8 mouse cellular contexts compared by ENCODE assay signal in genomic region chr2:24409166-24409565, GRCm38 (mm10). TPM values are rescaled to one million over a fixed set of nuclear protein-coding genes. Genes with fewer than 3 reads are reported as not detected.
DNase-seq lines count a peak whose midpoint lies in the region; TF ChIP-seq lines count a peak whose summit lies in the region.

No protein-coding gene starts in this region.

- H3K27me3 ChIP-seq in MEL (ENCODE audit: control insufficient read depth in 1 of 2, insufficient read depth in 2 of 2, low read length in 2 of 2), result no peaks in the 10 kb centered on the region
- H3K27me3 ChIP-seq in hindbrain, embryonic 10.5 days (ENCODE audit: insufficient read depth, poor library complexity, severe bottlenecking), result peaks cover 36% of the 10 kb centered on the region

- peak; percentile 31 for DNase-seq in MEL (ENCODE audit: low read depth, low spot score)
- peak; percentile 72 for DNase-seq in brain, adult 2 months (ENCODE audit: low read depth, low spot score)
- peak; percentile 69 for DNase-seq in hindbrain, embryonic 10.5 days (ENCODE audit: low spot score)
- DNase-seq in layer of hippocampus, postnatal 10 days (ENCODE audit: low spot score in 2 of 2), result peak; percentile 77 to 82
- peak; percentile 60 to 79 for DNase-seq in lung, postnatal 4 days
- peak; percentile 84 for DNase-seq in retina, postnatal 1 day
- peak; percentile 65 for DNase-seq in urinary bladder, postnatal 25 days (ENCODE audit: low spot score)

- no peak overlapping the region for H3K27ac ChIP-seq in MEL (ENCODE audit: control insufficient read depth, low read depth, low read length)
- no peak overlapping the region for H3K27ac ChIP-seq in embryonic fibroblast, embryonic 13.5 days (ENCODE audit: insufficient read depth, low read length)
- H3K27ac ChIP-seq in hindbrain, embryonic 10.5 days, result no peak overlapping the region

- no peaks in the 10 kb centered on the region for H3K79me2 ChIP-seq in MEL (ENCODE audit: control insufficient read depth, insufficient read depth, low read length, poor library complexity)

- no peaks in the 10 kb centered on the region for H3K9me3 ChIP-seq in MEL (replicated peaks; ENCODE audit: insufficient read depth, low read length)
- no peaks in the 10 kb centered on the region for H3K9me3 ChIP-seq in hindbrain, embryonic 10.5 days

- no peak for TF ChIP-seq EP300 in MEL (IDR thresholded peaks at IDR 0.05; ENCODE audit: low read depth in 1 of 2, low read length in 2 of 2)

- no peak overlapping the region for H3K4me3 ChIP-seq in MEL (ENCODE audit: control insufficient read depth in 1 of 2, insufficient read depth in 1 of 2, low read depth in 2 of 2, low read length in 2 of 2)
- no peak overlapping the region for H3K4me3 ChIP-seq in embryonic fibroblast, embryonic 13.5 days (ENCODE audit: insufficient read depth, low read length)
- no peak overlapping the region for H3K4me3 ChIP-seq in hindbrain, embryonic 10.5 days

- TF ChIP-seq CTCF in MEL (IDR thresholded peaks at IDR 0.05 in 2 of 3, conservative IDR thresholded peaks at IDR 0.05 in 1 of 3; ENCODE audit: control insufficient read depth in 1 of 3, insufficient read depth in 1 of 3, low read depth in 2 of 3, low read length in 3 of 3, poor library complexity in 1 of 3, severe bottlenecking in 1 of 3), result peak; percentile 48 to 59 (median 54)
- peak; percentile 90 for TF ChIP-seq CTCF in embryonic fibroblast, embryonic 13.5 days (IDR thresholded peaks at IDR 0.05; ENCODE audit: borderline replicate concordance, insufficient read depth, low read length)

- no peak overlapping the region for H3K9ac ChIP-seq in MEL (ENCODE audit: control insufficient read depth, low read depth, low read length, poor library complexity, severe bottlenecking)

- peak; percentile 53 for TF ChIP-seq RAD21 in MEL (IDR thresholded peaks at IDR 0.05; ENCODE audit: low read depth, low read length)

- no peak for TF ChIP-seq POLR2A in MEL (IDR thresholded peaks at IDR 0.05; ENCODE audit: control insufficient read depth in 1 of 2, insufficient read depth in 1 of 2, low read depth in 1 of 2, low read length in 2 of 2, poor library complexity in 1 of 2)
- TF ChIP-seq POLR2A in embryonic fibroblast, embryonic 13.5 days (IDR thresholded peaks at IDR 0.05; ENCODE audit: low read depth, low read length), result no peak

- WGBS in hindbrain, embryonic 10.5 days, result 11% methylated on average over 2 of the region's 2 CpGs

- no peaks in the 10 kb centered on the region for H3K4me1 ChIP-seq in MEL (ENCODE audit: control insufficient read depth in 1 of 2, insufficient read depth in 2 of 2, low read length in 2 of 2)
- no peaks in the 10 kb centered on the region for H3K4me1 ChIP-seq in embryonic fibroblast, embryonic 13.5 days (ENCODE audit: control insufficient read depth, insufficient read depth, low read length)
- H3K4me1 ChIP-seq in hindbrain, embryonic 10.5 days (replicated peaks), result peaks cover 31% of the 10 kb centered on the region

- H3K36me3 ChIP-seq in MEL (ENCODE audit: control insufficient read depth in 1 of 2, insufficient read depth in 2 of 2, low read length in 2 of 2), result no peaks in the 10 kb centered on the region
- no peaks in the 10 kb centered on the region for H3K36me3 ChIP-seq in hindbrain, embryonic 10.5 days

TF ChIP-seq in MEL, 35 proteins besides CTCF, POLR2A, EP300 and RAD21:
- TF ChIP-seq HCFC1 (IDR thresholded peaks at IDR 0.05; ENCODE audit: low read depth, low read length) (no peak), SMC3 (IDR thresholded peaks at IDR 0.05; ENCODE audit: low read depth, low read length) (peak; percentile 49), ZC3H11A (IDR thresholded peaks at IDR 0.05; ENCODE audit: low read depth, low read length) (peak; percentile 22; the same call in 1 of the 2 replicates), ZNF384 (IDR thresholded peaks at IDR 0.05; ENCODE audit: low read depth, low read length) (no peak)

RNA-seq across cellular contexts. Expression of gene Psd4, which starts 41.8 kb away (rescaled TPM):
- total RNA-seq in MEL (2012; rRNA removed), result not detected in 2 replicates
- under 1 TPM in 1 of 2 experiments, not detected in 1; 0.11 TPM for polyA plus RNA-seq in MEL (2012; ENCODE audit: insufficient read depth in 1 of 2, insufficient read length in 2 of 2, low read depth in 1 of 2, low replicate concordance in 2 of 2, missing spikeins in 1 of 2)
- polyA plus RNA-seq in embryonic fibroblast, embryonic 13.5 days (2011; ENCODE audit: insufficient read length, low read depth, missing spikeins), result 2.0 and 7.6 TPM in 2 replicates
- 0.86 and 0.90 TPM in 2 replicates for polyA plus RNA-seq in hindbrain, embryonic 10.5 days (2016; fragmentation: Nextera tagmentation; extraction: Ambion mirVana)
- 1 to 10 TPM; 1.5 to 1.8 TPM for total RNA-seq in layer of hippocampus, postnatal 10 days (2021)

Comparison
In these comparisons a context has a peak if more than half of its experiments do, and no peak if none do; other contexts are left out.
1. DNase-seq: peak in every context shown above with its lines; median percentile 84 in retina, postnatal 1 day; 80 in layer of hippocampus, postnatal 10 days; 72 in brain, adult 2 months; 70 in lung, postnatal 4 days; 69 in hindbrain, embryonic 10.5 days; 65 in urinary bladder, postnatal 25 days; 31 in MEL.